Mouse (Mus musculus): ENCODE measurements at regions not wholly inside any gene's neighbourhood (a gene's known extent, or its start where the extent isn't known, plus 50 kb on each side); places are given as distances from the start of the nearest gene placed in this dataset.
"Not testable (repeated sequence)": the region's sequence is repeated elsewhere in the genome, so short reads cannot be mapped to it uniquely, and the experiment has no call there.

DNA sequence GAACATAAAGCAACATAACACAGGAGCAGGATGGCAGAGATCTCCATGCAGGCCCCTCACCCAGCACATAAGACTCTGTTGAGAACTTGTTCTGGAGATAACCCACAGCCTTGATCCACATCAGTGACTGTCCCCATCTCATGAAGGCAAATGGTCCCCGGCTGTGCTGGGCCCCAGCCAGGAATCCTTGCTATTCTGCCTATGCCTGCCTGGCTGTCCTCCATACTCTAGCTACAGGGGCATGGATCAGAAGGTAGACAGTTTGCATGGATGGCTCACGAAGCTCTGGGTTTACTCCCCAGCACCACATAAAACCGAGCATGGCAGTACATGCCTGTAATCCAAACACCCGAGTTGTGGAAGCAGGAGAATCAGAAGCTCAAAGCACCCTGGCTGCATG lies 61.2 kb downstream of the Rhob start:
- H3K27ac ChIP-seq (ENCODE audit: low read depth, low read length), result no peak overlapping the region
- 89% methylated on average over 4 of the region's 4 CpGs for WGBS
- H3K27me3 ChIP-seq (ENCODE audit: control insufficient read depth, insufficient read depth, low read length), result no peaks in the 10 kb centered on the region
- no peaks in the 10 kb centered on the region for H3K9me3 ChIP-seq (ENCODE audit: control insufficient read depth, low read length)
- no peaks in the 10 kb centered on the region for H3K4me1 ChIP-seq (replicated peaks; ENCODE audit: control insufficient read depth, insufficient read depth, low read length)
- ATAC-seq (ENCODE audit: low FRiP score), result no peak
- H3K4me2 ChIP-seq (replicated peaks; ENCODE audit: low read depth, low read length), result no peak overlapping the region
- no peak overlapping the region for H3K4me3 ChIP-seq (ENCODE audit: low read depth, low read length)
- no peak overlapping the region for H3K9ac ChIP-seq (ENCODE audit: low read depth, low read length)
- no peak for DNase-seq (ENCODE audit: low spot score)
- no peaks in the 10 kb centered on the region for H3K36me3 ChIP-seq (ENCODE audit: control insufficient read depth, insufficient read depth, low read length)

DNA sequence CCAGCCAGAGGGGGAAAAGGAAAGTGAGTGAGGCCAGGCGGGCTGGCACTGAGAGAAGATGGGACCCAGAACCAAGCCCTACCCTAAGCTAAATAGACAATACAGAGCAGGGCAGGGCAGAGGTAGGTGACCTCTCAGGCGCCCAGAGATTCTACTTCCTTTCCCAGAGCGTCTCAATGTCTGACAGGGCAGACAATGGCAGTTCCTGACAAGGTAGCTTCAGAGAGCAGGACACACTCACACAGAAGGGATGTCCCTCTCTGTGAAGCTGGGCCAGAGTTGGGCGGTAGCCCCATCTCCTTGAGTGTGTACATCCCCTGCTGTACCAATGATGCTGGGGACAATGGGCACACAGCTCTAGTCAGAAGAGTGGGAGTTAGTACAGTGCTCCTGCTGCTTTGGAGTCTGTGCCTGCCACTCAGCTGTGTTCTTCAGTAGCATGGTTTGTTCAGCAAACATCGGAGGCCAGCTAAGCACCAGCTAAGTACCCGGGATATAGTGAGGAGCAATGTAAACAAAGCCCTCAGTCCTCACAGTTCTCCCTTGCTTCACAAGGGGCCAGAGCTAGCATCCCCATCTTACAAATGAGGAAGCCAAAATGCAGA lies 62.7 kb downstream of the Rhob start:
- Histone ChIP-seq H3K36me3 (ENCODE audit: control insufficient read depth, insufficient read depth, low read length) (no peaks in the 10 kb centered on the region), H3K27ac (ENCODE audit: low read depth, low read length) (no peak overlapping the region), H3K4me2 (replicated peaks; ENCODE audit: low read depth, low read length) (no peak overlapping the region), H3K4me3 (ENCODE audit: low read depth, low read length) (no peak overlapping the region), H3K27me3 (ENCODE audit: control insufficient read depth, insufficient read depth, low read length) (no peaks in the 10 kb centered on the region), H3K4me1 (replicated peaks; ENCODE audit: control insufficient read depth, insufficient read depth, low read length) (no peaks in the 10 kb centered on the region), H3K9me3 (ENCODE audit: control insufficient read depth, low read length) (no peaks in the 10 kb centered on the region), H3K9ac (ENCODE audit: low read depth, low read length) (no peak overlapping the region)
- DNase-seq (ENCODE audit: low spot score) (no peak), ATAC-seq (ENCODE audit: low FRiP score) (no peak)
- WGBS, result 64% methylated on average over 6 of the region's 6 CpGs

DNA sequence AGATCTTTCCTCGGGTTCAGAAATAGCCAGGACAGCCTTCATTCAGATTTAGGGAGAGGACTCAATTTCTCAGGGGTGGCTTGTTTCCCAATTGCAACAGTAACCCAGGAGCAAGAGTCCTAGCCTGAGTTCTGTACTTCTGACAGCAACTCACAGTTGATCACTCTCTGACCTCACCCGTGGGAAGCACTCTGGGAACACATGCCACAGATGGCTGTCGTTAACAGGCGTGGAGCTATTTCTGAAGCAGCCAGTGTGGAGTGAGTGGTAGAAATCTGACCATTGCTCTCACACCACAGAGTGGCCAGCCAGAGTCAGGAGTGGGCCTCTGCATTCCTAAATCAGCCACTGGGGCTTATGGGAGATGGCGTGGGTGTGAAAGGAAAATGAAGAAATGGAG lies 63.3 kb downstream of the Rhob start:
- H3K9ac ChIP-seq (ENCODE audit: low read depth, low read length), result no peak overlapping the region
- H3K27me3 ChIP-seq (ENCODE audit: control insufficient read depth, insufficient read depth, low read length), result no peaks in the 10 kb centered on the region
- no peak overlapping the region for H3K4me3 ChIP-seq (ENCODE audit: low read depth, low read length)
- ATAC-seq (ENCODE audit: low FRiP score), result no peak
- no peaks in the 10 kb centered on the region for H3K36me3 ChIP-seq (ENCODE audit: control insufficient read depth, insufficient read depth, low read length)
- H3K4me1 ChIP-seq (replicated peaks; ENCODE audit: control insufficient read depth, insufficient read depth, low read length), result no peaks in the 10 kb centered on the region
- no peaks in the 10 kb centered on the region for H3K9me3 ChIP-seq (ENCODE audit: control insufficient read depth, low read length)
- 57% methylated on average over 5 of the region's 5 CpGs for WGBS
- H3K27ac ChIP-seq (ENCODE audit: low read depth, low read length), result no peak overlapping the region
- DNase-seq (ENCODE audit: low spot score), result no peak
- H3K4me2 ChIP-seq (replicated peaks; ENCODE audit: low read depth, low read length), result no peak overlapping the region

DNA sequence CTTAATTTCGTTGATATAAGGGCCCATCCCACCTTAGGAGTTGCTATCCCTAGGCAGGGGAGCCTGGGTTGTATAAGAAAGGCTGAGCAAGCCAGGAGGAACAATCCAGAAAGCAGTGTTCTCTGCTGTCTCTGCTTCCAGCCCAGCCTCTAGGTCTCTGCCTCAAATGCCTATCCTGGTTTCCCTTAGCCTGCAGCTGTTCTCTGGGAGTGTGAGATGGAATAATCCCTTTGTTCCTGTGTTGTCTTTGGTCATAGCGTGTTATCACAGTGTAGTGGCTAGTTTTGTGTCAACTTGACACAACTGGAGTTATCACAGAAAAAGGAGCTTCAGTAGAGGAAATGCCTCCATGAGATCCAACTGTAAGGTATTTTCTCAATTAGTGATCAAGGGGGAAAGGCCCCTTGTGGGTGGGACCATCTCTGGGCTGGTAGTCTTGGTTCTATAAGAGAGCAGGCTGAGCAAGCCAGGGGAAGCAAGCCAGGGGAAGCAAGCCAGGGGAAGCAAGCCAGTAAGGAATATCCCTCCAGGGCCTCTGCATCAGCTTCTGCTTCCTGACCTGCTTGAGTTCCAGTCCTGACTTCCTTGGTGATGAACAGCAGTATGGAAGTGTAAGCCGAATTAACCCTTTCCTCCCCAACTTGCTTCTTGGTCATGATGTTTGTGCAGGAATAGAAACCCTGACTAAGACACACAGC lies 64.0 kb downstream of the Rhob start:
- not testable (repeated sequence) for H3K36me3 ChIP-seq (ENCODE audit: control insufficient read depth, insufficient read depth, low read length); DNase-seq (ENCODE audit: low spot score); H3K27me3 ChIP-seq (ENCODE audit: control insufficient read depth, insufficient read depth, low read length); ATAC-seq (ENCODE audit: low FRiP score); H3K4me1 ChIP-seq (replicated peaks; ENCODE audit: control insufficient read depth, insufficient read depth, low read length); H3K4me2 ChIP-seq (replicated peaks; ENCODE audit: low read depth, low read length); H3K4me3 ChIP-seq (ENCODE audit: low read depth, low read length); H3K9me3 ChIP-seq (ENCODE audit: control insufficient read depth, low read length); H3K9ac ChIP-seq (ENCODE audit: low read depth, low read length); H3K27ac ChIP-seq (ENCODE audit: low read depth, low read length)
- 90% methylated on average over 3 of the region's 3 CpGs for WGBS

DNA sequence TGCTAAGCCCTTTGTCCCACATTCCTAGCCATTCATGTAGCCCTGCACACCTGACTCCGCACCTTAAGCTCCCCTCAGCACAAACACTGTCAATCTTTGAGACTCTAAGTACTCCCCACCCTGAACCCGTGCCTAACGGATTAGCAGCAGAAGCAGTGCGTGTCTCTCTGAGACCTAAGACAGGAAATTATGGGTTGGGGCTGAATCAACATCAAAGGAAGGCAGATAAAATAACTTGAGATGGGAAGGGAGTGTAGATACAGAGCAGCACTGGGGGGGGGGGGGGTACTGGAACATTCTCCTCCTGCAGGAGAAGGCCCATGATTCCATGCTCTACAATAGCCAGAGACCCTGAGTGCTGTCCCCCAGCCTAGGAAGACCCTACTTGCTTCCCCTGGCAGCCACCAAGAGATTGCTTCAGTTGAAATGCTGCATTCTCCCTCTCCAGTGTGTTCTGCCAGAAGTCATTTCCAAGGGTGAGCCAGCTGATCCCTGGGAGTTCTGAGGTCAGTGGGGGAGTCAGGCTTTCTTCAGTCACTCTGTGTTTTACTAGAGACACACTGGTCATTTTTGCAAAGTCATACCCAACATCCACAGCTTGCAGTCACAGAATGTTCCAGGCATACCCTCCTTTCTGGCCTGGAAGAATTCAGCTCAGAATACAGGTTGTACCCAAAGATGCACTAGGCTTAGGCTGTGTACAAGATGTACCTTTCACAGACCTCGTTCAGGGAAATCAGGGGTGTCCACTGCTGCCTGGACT lies 71.4 kb downstream of the Rhob start:
- no peaks in the 10 kb centered on the region for H3K27me3 ChIP-seq (ENCODE audit: control insufficient read depth, insufficient read depth, low read length)
- 69% methylated on average over 5 of the region's 5 CpGs for WGBS
- no peak overlapping the region for H3K4me2 ChIP-seq (replicated peaks; ENCODE audit: low read depth, low read length)
- H3K4me3 ChIP-seq (ENCODE audit: low read depth, low read length), result no peak overlapping the region
- no peak for ATAC-seq (ENCODE audit: low FRiP score)
- H3K27ac ChIP-seq (ENCODE audit: low read depth, low read length), result no peak overlapping the region
- no peaks in the 10 kb centered on the region for H3K36me3 ChIP-seq (ENCODE audit: control insufficient read depth, insufficient read depth, low read length)
- H3K4me1 ChIP-seq (replicated peaks; ENCODE audit: control insufficient read depth, insufficient read depth, low read length), result no peaks in the 10 kb centered on the region
- no peaks in the 10 kb centered on the region for H3K9me3 ChIP-seq (ENCODE audit: control insufficient read depth, low read length)
- H3K9ac ChIP-seq (ENCODE audit: low read depth, low read length), result no peak overlapping the region
- no peak for DNase-seq (ENCODE audit: low spot score)

DNA sequence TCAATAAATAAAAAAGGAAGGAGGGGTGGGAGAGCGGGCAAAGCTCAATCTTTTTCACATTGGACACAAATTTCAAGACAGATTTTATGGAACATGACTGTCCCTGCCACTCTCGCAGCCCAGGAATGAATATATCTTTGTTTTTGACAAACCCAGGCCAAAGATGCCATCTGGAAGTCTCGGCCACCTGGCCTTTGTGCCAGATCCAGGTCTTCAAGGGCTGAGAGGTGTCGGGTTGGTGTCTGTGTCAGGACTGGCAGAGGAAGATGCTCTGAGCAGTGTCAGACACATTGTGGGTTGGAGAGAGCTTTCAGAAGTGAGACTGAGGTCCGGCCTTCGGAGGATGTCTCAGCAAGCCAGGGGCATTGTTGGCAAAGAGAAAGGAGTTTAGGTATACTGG lies 75.3 kb downstream of the Rhob start:
- Histone ChIP-seq H3K4me1 (replicated peaks; ENCODE audit: control insufficient read depth, insufficient read depth, low read length) (no peaks in the 10 kb centered on the region), H3K9ac (ENCODE audit: low read depth, low read length) (no peak overlapping the region), H3K27ac (ENCODE audit: low read depth, low read length) (no peak overlapping the region), H3K9me3 (ENCODE audit: control insufficient read depth, low read length) (no peaks in the 10 kb centered on the region), H3K4me2 (replicated peaks; ENCODE audit: low read depth, low read length) (no peak overlapping the region), H3K27me3 (ENCODE audit: control insufficient read depth, insufficient read depth, low read length) (no peaks in the 10 kb centered on the region), H3K4me3 (ENCODE audit: low read depth, low read length) (no peak overlapping the region), H3K36me3 (ENCODE audit: control insufficient read depth, insufficient read depth, low read length) (no peaks in the 10 kb centered on the region)
- WGBS, result 87% methylated on average over 6 of the region's 6 CpGs
- ATAC-seq (ENCODE audit: low FRiP score) (no peak), DNase-seq (ENCODE audit: low spot score) (no peak)

DNA sequence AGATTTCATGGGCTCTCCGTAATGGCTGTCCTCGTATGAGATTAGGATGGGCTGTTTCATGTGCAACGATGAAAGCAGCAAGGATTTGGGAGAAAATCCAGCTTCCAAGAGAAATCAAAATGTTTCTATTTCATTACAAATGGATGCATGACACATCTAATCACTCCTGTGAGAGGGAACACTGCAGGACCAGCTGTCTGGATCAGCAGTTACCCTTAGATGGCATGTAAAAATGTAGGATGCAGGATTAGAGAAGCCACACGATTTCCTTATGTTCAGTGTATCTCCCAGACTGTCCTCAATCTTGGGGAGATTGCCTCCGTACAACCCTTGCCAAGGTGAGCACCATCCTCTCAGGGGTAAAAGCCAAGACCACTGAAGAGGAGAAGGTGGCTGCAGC lies 77.1 kb downstream of the Rhob start:
- no peaks in the 10 kb centered on the region for H3K27me3 ChIP-seq (ENCODE audit: control insufficient read depth, insufficient read depth, low read length)
- ATAC-seq (ENCODE audit: low FRiP score) (no peak), DNase-seq (ENCODE audit: low spot score) (no peak)
- 70% methylated on average over 5 of the region's 5 CpGs for WGBS
- H3K36me3 ChIP-seq (ENCODE audit: control insufficient read depth, insufficient read depth, low read length), result no peaks in the 10 kb centered on the region
- H3K27ac ChIP-seq (ENCODE audit: low read depth, low read length), result no peak overlapping the region
- no peak overlapping the region for H3K4me3 ChIP-seq (ENCODE audit: low read depth, low read length)
- H3K4me2 ChIP-seq (replicated peaks; ENCODE audit: low read depth, low read length), result no peak overlapping the region
- no peaks in the 10 kb centered on the region for H3K9me3 ChIP-seq (ENCODE audit: control insufficient read depth, low read length)
- no peak overlapping the region for H3K9ac ChIP-seq (ENCODE audit: low read depth, low read length)
- no peaks in the 10 kb centered on the region for H3K4me1 ChIP-seq (replicated peaks; ENCODE audit: control insufficient read depth, insufficient read depth, low read length)

DNA sequence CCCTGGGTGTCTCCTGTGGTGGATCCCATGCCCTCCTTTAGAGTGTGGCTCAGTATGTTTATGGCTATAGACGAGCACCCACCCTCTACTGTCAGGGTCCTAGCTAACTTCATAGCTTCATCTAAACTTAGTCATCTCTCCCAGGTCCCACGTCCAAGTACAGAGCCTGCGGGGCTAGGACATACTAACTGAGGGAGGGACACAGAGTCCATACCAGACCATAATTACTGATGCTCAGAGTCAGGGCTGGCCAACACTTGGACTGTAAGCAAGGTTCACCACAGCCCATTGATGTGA lies 78.6 kb downstream of the Rhob start:
- no peak for DNase-seq (ENCODE audit: low spot score)
- H3K9me3 ChIP-seq (ENCODE audit: control insufficient read depth, low read length), result no peaks in the 10 kb centered on the region

More for the DNA sequence above, 78.6 kb downstream of the Rhob start:
- Histone ChIP-seq H3K27me3 (ENCODE audit: control insufficient read depth, insufficient read depth, low read length) (no peaks in the 10 kb centered on the region), H3K36me3 (ENCODE audit: control insufficient read depth, insufficient read depth, low read length) (no peaks in the 10 kb centered on the region), H3K9ac (ENCODE audit: low read depth, low read length) (no peak overlapping the region), H3K27ac (ENCODE audit: low read depth, low read length) (no peak overlapping the region), H3K4me1 (replicated peaks; ENCODE audit: control insufficient read depth, insufficient read depth, low read length) (no peaks in the 10 kb centered on the region), H3K4me3 (ENCODE audit: low read depth, low read length) (no peak overlapping the region), H3K4me2 (replicated peaks; ENCODE audit: low read depth, low read length) (no peak overlapping the region)
- WGBS, result 90% methylated on average over 3 of the region's 3 CpGs
- ATAC-seq (ENCODE audit: low FRiP score), result no peak
